Mouse (Mus musculus) forebrain, embryonic 11.5 days (tissue): ENCODE measurements around the gene Frrs1l. TPM values are rescaled to one million over a fixed set of nuclear protein-coding genes. Genes with fewer than 3 reads are reported as not detected.

Experiments used
- ATAC-seq: fragments of 200-750 bp; cut with Nextera tagmentation; replicated peaks from 2 replicates; pipeline ENCODE4 v1.8.0; 2017; ENCODE audit warnings: moderate TSS enrichment; ENCODE audit not compliant: low FRiP score
- DNase-seq: peaks from one replicate; pipeline ENCODE4 v3.0.0-alpha.2; 2017; ENCODE audit warnings: low spot score
- H3K27ac ChIP-seq: fragments of 300-500 bp; sonication (generic); 2 replicates; pipeline ENCODE4 v1.5.1; 2014; ENCODE audit warnings: low read depth, low read length
- H3K27me3 ChIP-seq: fragments of 300-500 bp; sonication (generic); 2 replicates; pipeline ENCODE4 v1.6.1; 2014; ENCODE audit warnings: mild to moderate bottlenecking, low read length, mixed read lengths; ENCODE audit not compliant: control insufficient read depth, insufficient read depth
- H3K36me3 ChIP-seq: fragments of 300-500 bp; sonication (generic); 2 replicates; pipeline ENCODE4 v1.6.1; 2014; ENCODE audit warnings: mild to moderate bottlenecking, low read length, moderate library complexity, mixed read lengths; ENCODE audit not compliant: control insufficient read depth, insufficient read depth
- H3K4me1 ChIP-seq: fragments of 300-500 bp; sonication (generic); replicated peaks from 2 replicates; pipeline ENCODE4 v1.6.1; 2014; ENCODE audit warnings: low read length, mixed read lengths; ENCODE audit not compliant: control insufficient read depth, insufficient read depth
- H3K4me2 ChIP-seq: fragments of 300-500 bp; sonication (generic); 2 replicates; pipeline ENCODE4 v1.6.1; 2014; ENCODE audit warnings: low read depth, mild to moderate bottlenecking, low read length, moderate library complexity, mixed read lengths; ENCODE audit not compliant: severe bottlenecking
- H3K4me3 ChIP-seq: fragments of 300-500 bp; sonication (generic); 2 replicates; pipeline ENCODE4 v1.5.1; 2014; ENCODE audit warnings: low read depth, low read length
- H3K9ac ChIP-seq: fragments of 300-500 bp; sonication (generic); 2 replicates; pipeline ENCODE4 v1.6.1; 2014; ENCODE audit warnings: low read length
- H3K9me3 ChIP-seq: fragments of 300-500 bp; sonication (generic); 2 replicates; pipeline ENCODE4 v1.6.1; 2016; ENCODE audit warnings: low read length, mixed read lengths; ENCODE audit not compliant: control insufficient read depth
- WGBS: fragments of 180-500 bp; shearing (Covaris S2); extraction: QIAGEN DNeasy Blood & Tissue Kit; methylation state at CpG from one replicate; pipeline ENCODE4 v1.1.7; 2014; 5-methylcytosine and 5-hydroxymethylcytosine counted together
- polyA plus RNA-seq: library from polyadenylated mRNA; unstranded; fragments of >200 nt; fragmentation: Nextera tagmentation; extraction: Ambion mirVana; gene quantifications from 2 replicates; pipeline ENCODE4 v1.2.1, GENCODE M21; 2014

The Frrs1l gene
- polyA plus RNA-seq, 1 experiment from 2014 or later: 5.3 TPM

DNA sequence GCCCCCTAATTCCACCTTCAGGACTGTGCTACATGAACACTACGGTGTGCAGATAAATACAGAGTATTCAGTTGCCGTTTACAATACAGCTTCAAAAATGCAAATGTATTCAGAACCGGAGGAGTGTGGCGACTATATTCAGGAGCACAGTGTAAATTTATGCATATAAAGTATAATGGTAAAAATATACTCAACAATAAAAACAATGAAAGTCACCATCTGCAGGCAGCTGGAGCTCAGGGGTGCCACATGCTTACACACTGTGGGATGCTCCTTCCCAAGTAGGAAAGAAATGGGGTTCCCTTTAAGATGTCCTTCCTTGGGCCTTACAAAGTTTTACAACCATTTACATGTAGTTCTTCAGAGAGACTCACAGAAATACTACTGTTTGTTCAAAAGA lies 48.7 kb downstream of the Frrs1l start:
- no peak for DNase-seq
- no peak overlapping the region for H3K9ac ChIP-seq
- H3K4me3 ChIP-seq: no peak overlapping the region
- H3K27ac ChIP-seq: no peak overlapping the region
- H3K36me3 ChIP-seq: no peaks in the 10 kb centered on the region
- peaks cover 11% of the 10 kb centered on the region; the same call in 1 of the 2 replicates for H3K4me1 ChIP-seq
- no peak overlapping the region for H3K4me2 ChIP-seq
- H3K9me3 ChIP-seq: no peaks in the 10 kb centered on the region
- 71% methylated on average over 4 of the region's 4 CpGs for WGBS
- no peaks in the 10 kb centered on the region for H3K27me3 ChIP-seq
- no peak for ATAC-seq

DNA sequence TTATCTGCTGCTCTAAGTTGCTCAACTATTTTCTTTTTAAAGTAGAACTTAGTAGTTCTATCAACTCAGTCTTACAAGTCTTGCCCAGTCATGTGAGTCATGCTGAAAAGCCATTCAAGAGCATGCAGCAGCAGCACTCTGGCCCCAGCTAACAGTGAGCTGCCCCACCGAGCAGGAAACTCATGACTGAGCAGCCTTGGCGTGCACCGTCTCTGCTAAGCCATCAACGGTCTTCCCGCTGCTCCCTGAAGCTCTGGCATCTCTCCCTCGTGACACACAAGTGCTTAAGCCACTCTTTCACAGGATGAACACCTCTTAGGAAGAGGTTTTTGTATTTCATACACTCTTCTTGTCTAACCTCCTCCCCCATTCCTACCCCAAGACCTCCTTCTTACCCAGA lies 53.1 kb downstream of the Frrs1l start:
- ATAC-seq (no peak), DNase-seq (no peak)
- Histone ChIP-seq H3K9ac (no peak overlapping the region), H3K36me3 (no peaks in the 10 kb centered on the region), H3K27me3 (no peaks in the 10 kb centered on the region), H3K9me3 (no peaks in the 10 kb centered on the region), H3K27ac (no peak overlapping the region), H3K4me3 (no peak overlapping the region), H3K4me2 (no peak overlapping the region), H3K4me1 (no peaks in the 10 kb centered on the region; the same call in 1 of the 2 replicates)
- WGBS: 74% methylated on average over 6 of the region's 6 CpGs

DNA sequence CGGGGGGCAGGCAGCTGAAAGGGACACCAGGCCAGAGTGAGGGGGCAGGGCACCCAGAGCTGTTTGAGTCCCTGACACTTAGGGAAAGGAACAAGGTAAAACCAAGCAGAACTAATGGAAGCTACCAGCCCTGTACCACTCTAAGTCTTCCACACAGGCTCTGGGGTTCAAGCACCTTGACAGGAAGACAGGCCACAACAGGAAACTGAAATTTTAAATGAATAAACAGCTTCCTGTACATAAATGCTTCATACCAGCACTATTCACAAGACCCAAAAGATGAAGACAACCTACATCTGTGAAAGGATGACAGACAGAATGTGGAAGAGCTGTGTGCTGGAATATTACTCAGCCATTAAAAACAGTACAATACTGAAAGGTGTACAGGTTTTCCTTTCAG lies 54.9 kb downstream of the Frrs1l start:
- H3K4me3 ChIP-seq: no peak overlapping the region
- no peak for DNase-seq
- H3K4me1 ChIP-seq: no peaks in the 10 kb centered on the region
- H3K27me3 ChIP-seq: no peaks in the 10 kb centered on the region
- no peaks in the 10 kb centered on the region for H3K9me3 ChIP-seq
- no CpG with 5 or more reads among the region's 1 CpGs for WGBS
- H3K9ac ChIP-seq: no peak overlapping the region
- H3K36me3 ChIP-seq: no peaks in the 10 kb centered on the region
- no peak overlapping the region for H3K27ac ChIP-seq
- no peak overlapping the region for H3K4me2 ChIP-seq
- ATAC-seq: no peak

DNA sequence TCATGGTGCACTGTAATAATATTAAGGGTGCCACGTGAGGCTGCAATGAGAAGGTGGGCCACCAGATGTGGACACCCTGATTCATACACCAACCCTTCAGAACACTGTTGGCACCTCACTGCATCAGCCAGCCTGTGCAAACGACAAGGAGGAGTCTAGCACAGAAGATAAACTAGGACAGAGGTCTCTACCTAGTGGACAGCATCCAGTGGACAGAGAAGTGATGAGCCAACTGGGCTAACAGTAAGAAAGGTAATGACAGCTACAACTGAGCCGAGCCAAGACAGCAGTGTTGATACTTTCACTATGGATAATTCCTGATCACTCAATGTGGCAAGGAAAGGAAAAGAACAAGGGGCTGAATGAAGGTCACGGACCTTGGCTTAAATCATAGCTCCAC lies 57.0 kb downstream of the Frrs1l start:
- no peak overlapping the region for H3K4me2 ChIP-seq
- no peak overlapping the region for H3K9ac ChIP-seq
- 91% methylated on average over 4 of the region's 4 CpGs for WGBS
- DNase-seq: no peak
- no peak for ATAC-seq
- no peaks in the 10 kb centered on the region for H3K27me3 ChIP-seq
- H3K4me3 ChIP-seq: no peak overlapping the region
- no peaks in the 10 kb centered on the region; the same call in 1 of the 2 replicates for H3K36me3 ChIP-seq
- H3K4me1 ChIP-seq: no peaks in the 10 kb centered on the region
- H3K9me3 ChIP-seq: no peaks in the 10 kb centered on the region
- H3K27ac ChIP-seq: no peak overlapping the region

DNA sequence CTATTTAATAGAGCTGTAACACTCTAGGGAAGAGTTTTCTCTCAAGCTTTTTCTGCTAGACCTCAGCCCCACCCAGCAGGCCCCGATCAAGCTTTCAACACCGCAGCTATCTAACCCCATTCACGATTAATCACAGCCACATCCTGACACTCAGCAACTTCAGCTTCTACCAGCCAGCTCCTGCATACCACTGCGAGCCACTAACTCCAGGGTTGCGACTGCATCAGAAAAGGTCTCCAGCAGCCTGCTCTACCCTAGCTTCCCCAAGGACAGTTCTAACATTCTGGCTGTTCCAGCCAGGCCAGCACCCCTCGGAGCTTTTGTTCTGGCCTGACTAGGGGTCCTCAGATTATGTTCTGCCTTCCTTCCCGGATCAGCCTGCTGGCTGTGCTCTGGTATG lies 58.1 kb downstream of the Frrs1l start:
- no peak for DNase-seq
- no peak overlapping the region for H3K27ac ChIP-seq
- H3K36me3 ChIP-seq: no peaks in the 10 kb centered on the region; the same call in 1 of the 2 replicates
- H3K4me2 ChIP-seq: no peak overlapping the region
- H3K4me1 ChIP-seq: no peaks in the 10 kb centered on the region
- H3K4me3 ChIP-seq: no peak overlapping the region
- no peaks in the 10 kb centered on the region for H3K9me3 ChIP-seq
- no peak for ATAC-seq
- 52% methylated on average over 7 of the region's 7 CpGs for whole genome bisulfite sequencing
- H3K27me3 ChIP-seq: no peaks in the 10 kb centered on the region
- H3K9ac ChIP-seq: no peak overlapping the region

DNA sequence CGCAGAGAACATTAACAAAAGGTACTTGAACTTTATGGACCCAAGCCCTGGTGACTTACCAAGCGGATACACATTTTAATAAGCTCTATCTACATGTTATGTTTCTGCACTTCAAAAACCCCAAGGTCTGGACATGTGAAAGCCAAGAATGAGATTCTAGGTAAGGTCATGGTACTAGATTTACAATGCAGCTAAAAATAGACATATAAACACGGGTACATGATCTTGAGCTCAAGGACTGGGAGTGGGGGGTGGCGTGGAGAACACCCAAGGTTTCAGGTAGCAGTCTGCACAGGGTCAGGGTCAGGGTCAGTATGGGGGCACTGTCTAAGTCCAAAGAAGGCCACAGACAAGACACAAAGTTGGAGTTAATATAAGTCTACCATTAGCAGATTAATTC lies 59.9 kb downstream of the Frrs1l start:
- Histone ChIP-seq H3K36me3 (no peaks in the 10 kb centered on the region; the same call in 1 of the 2 replicates), H3K4me2 (no peak overlapping the region), H3K9ac (no peak overlapping the region), H3K9me3 (no peaks in the 10 kb centered on the region), H3K27me3 (no peaks in the 10 kb centered on the region), H3K4me1 (no peaks in the 10 kb centered on the region), H3K27ac (no peak overlapping the region), H3K4me3 (no peak overlapping the region)
- no peak for DNase-seq
- ATAC-seq: no peak
- WGBS: 87% methylated on average over 4 of the region's 4 CpGs

DNA sequence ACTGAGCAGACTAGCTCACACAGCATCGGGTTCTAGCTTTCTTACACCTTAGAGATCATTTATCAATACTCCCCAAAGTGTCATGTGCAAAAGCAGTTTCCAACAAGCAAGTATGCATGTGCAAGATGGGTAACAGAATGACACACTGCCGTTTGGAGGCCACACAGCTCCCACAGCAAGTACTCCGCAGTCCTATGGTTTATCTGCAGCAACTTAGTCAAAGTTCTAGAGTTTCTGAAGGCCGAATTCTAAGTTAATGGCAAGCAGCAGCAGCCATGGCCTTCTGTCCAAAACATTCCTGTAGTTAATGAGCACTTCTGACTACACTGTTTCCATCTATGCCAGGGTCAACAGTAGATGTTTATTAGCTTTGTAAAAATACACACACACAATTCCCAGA lies 63.2 kb downstream of the Frrs1l start:
- no peaks in the 10 kb centered on the region for H3K27me3 ChIP-seq
- H3K36me3 ChIP-seq: peaks cover 12% of the 10 kb centered on the region
- no peaks in the 10 kb centered on the region for H3K9me3 ChIP-seq
- H3K27ac ChIP-seq: no peak overlapping the region
- DNase-seq (no peak), ATAC-seq (no peak)
- H3K4me1 ChIP-seq: no peaks in the 10 kb centered on the region
- WGBS: 85% methylated on average over 4 of the region's 4 CpGs
- H3K4me3 ChIP-seq: no peak overlapping the region
- H3K9ac ChIP-seq: no peak overlapping the region
- no peak overlapping the region for H3K4me2 ChIP-seq

DNA sequence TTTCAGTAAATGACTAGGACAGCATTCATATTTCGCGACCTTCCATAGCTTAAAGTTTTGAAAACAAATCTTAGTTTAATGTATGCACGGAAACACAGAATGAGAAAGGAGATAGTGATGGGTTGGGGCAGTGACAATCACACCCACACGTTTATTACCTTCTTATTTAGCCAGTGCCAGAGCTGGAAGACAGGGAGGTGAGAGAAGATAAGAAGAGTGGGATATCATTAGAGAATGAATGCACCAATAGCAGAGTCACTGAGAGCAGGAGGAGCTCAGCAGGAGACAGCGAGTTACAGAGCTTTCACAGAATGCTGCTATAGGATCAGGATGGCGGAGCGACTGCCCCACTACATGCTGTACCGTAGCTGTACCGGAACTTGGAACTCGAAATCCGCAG lies 68.0 kb downstream of the Frrs1l start:
- H3K27me3 ChIP-seq: no peaks in the 10 kb centered on the region
- DNase-seq: no peak
- ATAC-seq: no peak
- no peak overlapping the region for H3K4me2 ChIP-seq
- H3K9me3 ChIP-seq: no peaks in the 10 kb centered on the region
- 95% methylated on average over 11 of the region's 11 CpGs for WGBS
- H3K9ac ChIP-seq: no peak overlapping the region
- H3K36me3 ChIP-seq: peaks cover 14% of the 10 kb centered on the region
- H3K4me1 ChIP-seq: no peaks in the 10 kb centered on the region
- H3K27ac ChIP-seq: no peak overlapping the region
- no peak overlapping the region for H3K4me3 ChIP-seq

DNA sequence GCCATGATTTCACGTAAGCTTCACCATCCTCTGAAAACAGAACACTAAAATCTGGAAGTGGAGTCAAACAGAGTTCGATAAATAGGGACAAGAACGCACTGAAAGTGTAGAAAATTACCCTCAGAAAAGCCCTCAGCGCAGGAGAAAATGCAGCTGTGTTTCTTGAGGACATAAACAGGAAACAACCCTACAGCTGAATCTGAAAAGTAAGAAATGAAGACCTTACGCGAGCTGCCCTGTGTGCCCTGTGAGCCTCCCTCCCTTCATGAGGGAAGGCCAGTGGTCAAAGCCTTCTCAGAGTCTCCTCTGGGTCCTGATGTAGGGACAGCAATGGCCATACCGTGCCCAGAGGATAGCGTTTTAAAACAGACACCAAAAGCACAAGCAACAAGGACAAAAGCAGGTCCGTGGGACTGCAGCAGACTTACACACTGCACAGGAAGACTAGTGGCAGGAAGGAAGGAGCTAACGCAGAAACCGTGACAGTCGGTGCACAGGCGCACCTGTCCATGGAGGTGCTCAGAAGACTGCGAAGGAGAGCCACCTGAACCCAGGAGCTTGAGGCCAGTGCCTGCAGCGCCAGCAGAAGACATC lies 74.4 kb downstream of the Frrs1l start:
- H3K9ac ChIP-seq: no peak overlapping the region
- no peaks in the 10 kb centered on the region for H3K27me3 ChIP-seq
- ATAC-seq: no peak
- H3K9me3 ChIP-seq: no peaks in the 10 kb centered on the region
- H3K4me1 ChIP-seq: no peaks in the 10 kb centered on the region
- H3K36me3 ChIP-seq: peaks cover 2% of the 10 kb centered on the region; the same call in 1 of the 2 replicates
- DNase-seq: no peak
- 94% methylated on average over 15 of the region's 15 CpGs for WGBS
- no peak overlapping the region for H3K4me3 ChIP-seq
- no peak overlapping the region for H3K4me2 ChIP-seq
- H3K27ac ChIP-seq: no peak overlapping the region
